ENCODE assay signal across 25 mouse cellular contexts in the genomic region with DNA sequence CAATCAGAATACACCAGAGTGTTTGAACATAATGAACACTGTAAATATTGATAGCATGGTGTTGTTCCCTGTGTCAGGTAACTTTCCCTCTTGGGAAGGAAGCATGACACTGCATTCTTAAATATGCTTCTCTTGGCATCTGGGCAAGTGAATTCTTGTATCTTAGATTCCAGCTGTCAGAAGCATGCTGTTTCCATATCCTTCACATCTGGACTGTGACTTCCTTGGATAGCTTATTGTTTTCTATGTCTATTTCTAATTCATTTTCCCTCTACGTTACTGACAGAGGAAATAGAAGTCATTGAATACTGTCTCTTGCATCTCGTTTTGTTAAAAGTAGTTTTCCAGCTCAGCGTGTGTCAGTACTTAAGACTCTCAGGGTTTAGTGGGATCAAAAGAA. TPM values are rescaled to one million over a fixed set of nuclear protein-coding genes. Genes with fewer than 3 reads are reported as not detected.
DNase-seq lines count a peak whose midpoint lies in the region; ATAC-seq and TF ChIP-seq lines count a peak whose summit lies in the region.
"Had no signal": no experiment of that assay in that cellular context is flagged by ENCODE, and none has a peak within 500 bp of the region (broad histone marks: within the 10 kb centered on the region; RNA-seq: fewer than 3 reads in every experiment).

No protein-coding gene starts in this region.

- peak overlapping the region; percentile 21; the same call in 1 of the 2 replicates for H3K27ac ChIP-seq in gastrocnemius, adult 2 months
- H3K27ac ChIP-seq in heart, postnatal 0 days (ENCODE audit: low read depth): 0 out of 2 replicates have a peak overlapping the region, but pooled peaks have one; percentile 36
- no peak overlapping the region for H3K27ac ChIP-seq in heart, embryonic 10.5 days
- 0 out of 2 replicates have a peak overlapping the region, but pooled peaks have one; percentile 19 for H3K27ac ChIP-seq in lung, embryonic 14.5 days (ENCODE audit: low read depth)
- H3K27ac ChIP-seq in brown adipose tissue, adult 24 weeks (replicated peaks; ENCODE audit: low read depth, low read length): peak overlapping the region; percentile 68; the same call in 1 of the 2 replicates
- H3K27ac ChIP-seq: forebrain, embryonic 10.5 days; limb, embryonic 10.5 days; limb, embryonic 15.5 days had no signal

- WGBS in heart, postnatal 0 days: 52% methylated on average over 3 of the region's 3 CpGs
- WGBS in heart, embryonic 10.5 days: 59% methylated on average over 3 of the region's 3 CpGs
- WGBS in lung, embryonic 14.5 days: 27% methylated on average over 3 of the region's 3 CpGs
- WGBS in lung, adult 2 months: 30% methylated on average over 3 of the region's 3 CpGs

- H3K27me3 ChIP-seq in heart, postnatal 0 days (ENCODE audit: control insufficient read depth, insufficient read depth, low read length): no peaks in the 10 kb centered on the region
- peaks cover 4% of the 10 kb centered on the region; the same call in 1 of the 2 replicates for H3K27me3 ChIP-seq in heart, embryonic 10.5 days (ENCODE audit: insufficient read depth, poor library complexity, severe bottlenecking)
- H3K27me3 ChIP-seq in lung, embryonic 14.5 days (ENCODE audit: insufficient read depth, low read length): no peaks in the 10 kb centered on the region
- H3K27me3 ChIP-seq: limb, embryonic 15.5 days; Patski had no signal

- intact Hi-C loops in gastrocnemius, adult 2 months (cut with DNase I): no loop called here

- TF ChIP-seq POLR2A in lung, adult 2 months (IDR thresholded peaks at IDR 0.05; ENCODE audit: borderline replicate concordance, extremely low read depth, low read depth, low read length): no peak

- TF ChIP-seq EP300 in heart, postnatal 0 days (IDR thresholded peaks at IDR 0.05; ENCODE audit: low read depth): no peak

- ATAC-seq in heart, postnatal 0 days (ENCODE audit: insufficient read depth, low read depth): no peak
- peak; percentile 45; the same call in 1 of the 2 replicates for ATAC-seq in lung, embryonic 14.5 days (ENCODE audit: insufficient read depth)
- ATAC-seq: forebrain, embryonic 16.5 days; hindbrain, embryonic 16.5 days; Patski had no signal

- no peak overlapping the region for H3K4me3 ChIP-seq in gastrocnemius, adult 2 months
- H3K4me3 ChIP-seq in heart, postnatal 0 days (ENCODE audit: low read depth, low read length): no peak overlapping the region
- H3K4me3 ChIP-seq in heart, embryonic 10.5 days: no peak overlapping the region
- H3K4me3 ChIP-seq in lung, embryonic 14.5 days (ENCODE audit: low read depth, low read length): no peak overlapping the region
- no peak overlapping the region for H3K4me3 ChIP-seq in lung, adult 2 months (replicated peaks; ENCODE audit: extremely low read depth, low read depth, low read length)
- H3K4me3 ChIP-seq in brown adipose tissue, adult 24 weeks (ENCODE audit: insufficient read depth, low read depth, low read length): no peak overlapping the region
- H3K4me3 ChIP-seq: forebrain, embryonic 10.5 days; limb, embryonic 10.5 days; limb, embryonic 15.5 days had no signal

- H3K9ac ChIP-seq in heart, postnatal 0 days (replicated peaks; ENCODE audit: low read depth, low read length): no peak overlapping the region
- no peak overlapping the region for H3K9ac ChIP-seq in lung, embryonic 14.5 days
- H3K9ac ChIP-seq: limb, embryonic 15.5 days had no signal

- no peak overlapping the region for H3K4me2 ChIP-seq in heart, postnatal 0 days (ENCODE audit: low read depth, low read length)
- 0 out of 2 replicates have a peak overlapping the region, but pooled peaks have one; percentile 1 for H3K4me2 ChIP-seq in lung, embryonic 14.5 days
- H3K4me2 ChIP-seq: limb, embryonic 15.5 days had no signal

- no peaks in the 10 kb centered on the region for H3K9me3 ChIP-seq in heart, postnatal 0 days (replicated peaks; ENCODE audit: control insufficient read depth, low read length)
- H3K9me3 ChIP-seq in heart, embryonic 10.5 days: no peaks in the 10 kb centered on the region
- no peaks in the 10 kb centered on the region for H3K9me3 ChIP-seq in lung, embryonic 14.5 days (ENCODE audit: low read depth, low read length)
- H3K9me3 ChIP-seq: forebrain, embryonic 10.5 days; limb, embryonic 10.5 days; limb, embryonic 15.5 days had no signal

- no peak for TF ChIP-seq CTCF in gastrocnemius, adult 2 months (IDR thresholded peaks at IDR 0.05)
- TF ChIP-seq CTCF in heart, postnatal 0 days (IDR thresholded peaks at IDR 0.05; ENCODE audit: low read depth): no peak
- TF ChIP-seq CTCF in lung, embryonic 14.5 days (IDR thresholded peaks at IDR 0.05; ENCODE audit: low read depth): no peak
- no peak for TF ChIP-seq CTCF in lung, adult 2 months (IDR thresholded peaks at IDR 0.05; ENCODE audit: insufficient read depth, low read length)

- DNase-seq in gastrocnemius, adult 2 months: no peak
- DNase-seq in gastrocnemius, adult 8-10 months (ENCODE audit: low spot score in 2 of 2): no peak
- no peak for DNase-seq in heart, postnatal 0 days (ENCODE audit: low spot score)
- DNase-seq in heart, embryonic 10.5 days (ENCODE audit: low spot score): no peak
- DNase-seq in lung, embryonic 14.5 days: peak; percentile 81
- no peak for DNase-seq in lung, adult 2 months
- no peak for DNase-seq in cerebellum, adult 11 months
- DNase-seq: adrenal gland, postnatal 10 days; cerebellum, adult 11-12 months; cerebellum, adult 9-11 months; gastrocnemius, postnatal 14 days; heart, adult 18-20 months; kidney, adult 18-20 months; kidney, postnatal 10 days; layer of hippocampus, adult 9-11 months; midbrain, embryonic 14.5 days; thymus, adult 2 months; thymus, postnatal 36 days had no signal

- H3K36me3 ChIP-seq in heart, postnatal 0 days (replicated peaks; ENCODE audit: control insufficient read depth, insufficient read depth, low read length): peaks cover 7% of the 10 kb centered on the region; the same call in 1 of the 2 replicates
- H3K36me3 ChIP-seq in heart, embryonic 10.5 days: 0 out of 2 replicates have a peak, but pooled peaks cover 4% of the 10 kb centered on the region
- no peaks in the 10 kb centered on the region; the same call in 1 of the 2 replicates for H3K36me3 ChIP-seq in lung, embryonic 14.5 days (ENCODE audit: insufficient read depth)
- H3K36me3 ChIP-seq: limb, embryonic 15.5 days had no signal

- H3K4me1 ChIP-seq in heart, postnatal 0 days (ENCODE audit: control insufficient read depth, insufficient read depth): peaks cover 1% of the 10 kb centered on the region; the same call in 1 of the 2 replicates
- peaks cover 8% of the 10 kb centered on the region for H3K4me1 ChIP-seq in heart, embryonic 10.5 days
- peaks cover 5% of the 10 kb centered on the region for H3K4me1 ChIP-seq in lung, embryonic 14.5 days (ENCODE audit: insufficient read depth)
- peaks cover 29% of the 10 kb centered on the region for H3K4me1 ChIP-seq in lung, adult 2 months (ENCODE audit: control insufficient read depth, insufficient read depth, low read length)
- H3K4me1 ChIP-seq in brown adipose tissue, adult 24 weeks (ENCODE audit: control insufficient read depth, insufficient read depth, insufficient read length, low read length): peaks cover 19% of the 10 kb centered on the region

RNA-seq across cellular contexts. Expression of gene Man2a1, which starts 9.2 kb away (rescaled TPM):
- total RNA-seq in gastrocnemius, adult 2 months (2021): 1 to 10 TPM; 9.0 to 9.8 TPM
- 1 to 10 TPM; 4.5 to 6.1 (median 5.2) TPM for total RNA-seq in gastrocnemius, adult 8-10 months (2022)
- 14.4 and 24.0 TPM in 2 replicates for total RNA-seq in heart, postnatal 0 days (2014; rRNA removed; ENCODE audit: low replicate concordance)
- polyA plus RNA-seq in heart, postnatal 0 days (2015; fragmentation: Nextera tagmentation; extraction: Ambion mirVana): 2.7 and 3.2 TPM in 2 replicates
- 4.5 and 9.1 TPM in 2 replicates for polyA plus RNA-seq in heart, embryonic 10.5 days (2016; fragmentation: Nextera tagmentation; extraction: Ambion mirVana)
- polyA plus RNA-seq in lung, embryonic 14.5 days (2014; fragmentation: Nextera tagmentation; extraction: Ambion mirVana): 9.0 and 10.3 TPM in 2 replicates
- polyA plus RNA-seq in lung, adult 2 months (2012; rRNA removed): 15.3 and 16.9 TPM in 2 replicates
- polyA plus RNA-seq in brown adipose tissue, adult 24 weeks (2012; ENCODE audit: insufficient read depth, insufficient read length, missing spikeins): 12.7 TPM in 2 replicates
